Mouse (Mus musculus): ENCODE measurements at regions not wholly inside any gene's neighbourhood (a gene's known extent, or its start where the extent isn't known, plus 50 kb on each side); places are given as distances from the start of the nearest gene placed in this dataset.

DNA sequence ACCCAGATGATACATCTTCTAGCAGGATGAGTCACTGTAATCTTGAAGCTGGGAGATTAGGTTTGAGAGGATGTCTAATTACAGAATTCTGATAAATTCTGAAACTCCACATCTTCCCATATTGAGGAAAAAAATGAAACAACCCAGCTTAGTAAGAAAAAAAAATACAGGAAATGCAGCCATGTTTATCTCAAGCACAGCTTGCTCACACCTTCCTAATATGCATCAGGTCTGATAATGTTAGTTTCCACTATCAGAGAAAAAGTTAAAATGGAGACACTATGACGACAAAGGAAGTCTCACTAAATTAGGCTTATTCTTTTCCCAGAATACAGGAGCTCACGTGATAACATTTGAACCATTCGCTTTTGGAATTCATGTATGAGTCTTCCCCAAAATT lies 111.4 kb upstream of the Thumpd2 start:
- H3K9me3 ChIP-seq (replicated peaks; ENCODE audit: insufficient read depth, low read length), result no peaks in the 10 kb centered on the region
- H3K27ac ChIP-seq (ENCODE audit: control insufficient read depth, low read depth, low read length), result no peak overlapping the region
- peaks cover 0 to 8% of the 10 kb centered on the region in 2 experiments; a peak in 2 of 4 replicates for H3K4me1 ChIP-seq (ENCODE audit: control insufficient read depth in 1 of 2, insufficient read depth in 2 of 2, low read length in 2 of 2)
- H3K79me2 ChIP-seq (ENCODE audit: control insufficient read depth, insufficient read depth, low read length, poor library complexity), result no peaks in the 10 kb centered on the region
- H3K27me3 ChIP-seq (ENCODE audit: control insufficient read depth in 1 of 2, insufficient read depth in 2 of 2, low read length in 2 of 2), result no peaks in the 10 kb centered on the region
- no peak overlapping the region for H3K9ac ChIP-seq (ENCODE audit: control insufficient read depth, low read depth, low read length, poor library complexity, severe bottlenecking)
- DNase-seq (ENCODE audit: low read depth, low spot score), result no peak
- no peak overlapping the region for H3K4me3 ChIP-seq (ENCODE audit: control insufficient read depth in 1 of 2, insufficient read depth in 1 of 2, low read depth in 2 of 2, low read length in 2 of 2)
- H3K36me3 ChIP-seq (ENCODE audit: control insufficient read depth in 1 of 2, insufficient read depth in 2 of 2, low read length in 2 of 2), result peaks cover 0 to 6% of the 10 kb centered on the region in 2 experiments; a peak in 2 of 4 replicates
- TF ChIP-seq GATA1 (IDR thresholded peaks at IDR 0.05; ENCODE audit: low read depth, low read length), result peak; percentile 45; the same call in 1 of the 2 replicates
- peak; percentile 52 to 58; a peak in 3 of 4 replicates for TF ChIP-seq EP300 (IDR thresholded peaks at IDR 0.05; ENCODE audit: low read depth in 1 of 2, low read length in 2 of 2)
- peak; percentile 69 for TF ChIP-seq ZNF384 (IDR thresholded peaks at IDR 0.05; ENCODE audit: low read depth, low read length)
- TF ChIP-seq UBTF (IDR thresholded peaks at IDR 0.05; ENCODE audit: borderline replicate concordance, insufficient read depth, low read depth, low read length), result no peak
- no peak for TF ChIP-seq MYC (IDR thresholded peaks at IDR 0.05; ENCODE audit: low read depth, low read length)
- TF ChIP-seq HCFC1 (IDR thresholded peaks at IDR 0.05; ENCODE audit: low read depth, low read length), result no peak
- no peak for TF ChIP-seq MAFK (IDR thresholded peaks at IDR 0.05; ENCODE audit: borderline replicate concordance, low read depth, low read length)
- TF ChIP-seq RCOR1 (IDR thresholded peaks at IDR 0.05; ENCODE audit: low read depth, low read length), result no peak
- no peak for TF ChIP-seq USF2 (IDR thresholded peaks at IDR 0.05; ENCODE audit: borderline replicate concordance in 1 of 2, insufficient read depth in 1 of 2, low read depth in 1 of 2, low read length in 2 of 2)
- 0 out of 2 replicates have a peak, but pooled peaks have one; percentile 19 for TF ChIP-seq BHLHE40 (IDR thresholded peaks at IDR 0.05; ENCODE audit: borderline replicate concordance, low read depth, low read length)

DNA sequence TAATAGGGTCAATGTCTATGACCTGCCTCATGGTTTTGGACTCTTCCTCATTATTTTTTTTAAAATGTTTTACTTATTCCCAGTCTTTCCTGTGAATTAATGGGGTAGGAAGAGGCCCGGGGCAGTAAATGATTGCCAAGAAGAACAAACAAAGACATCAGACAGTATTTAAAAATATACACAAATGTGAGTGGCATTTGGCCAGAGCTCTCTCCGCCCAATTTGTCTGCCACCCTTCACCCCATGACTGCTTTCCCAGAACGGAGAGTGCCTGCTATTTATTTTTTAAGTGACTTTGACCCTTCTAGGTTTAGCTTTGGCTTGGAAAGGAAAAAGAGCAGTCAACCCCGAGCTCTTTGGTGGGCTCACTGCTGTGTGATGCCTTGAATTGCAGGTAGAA lies 111.0 kb upstream of the Thumpd2 start:
- Histone ChIP-seq H3K36me3 (ENCODE audit: control insufficient read depth in 1 of 2, insufficient read depth in 2 of 2, low read length in 2 of 2) (peaks cover 0 to 6% of the 10 kb centered on the region in 2 experiments; a peak in 2 of 4 replicates), H3K79me2 (ENCODE audit: control insufficient read depth, insufficient read depth, low read length, poor library complexity) (no peaks in the 10 kb centered on the region), H3K27me3 (ENCODE audit: control insufficient read depth in 1 of 2, insufficient read depth in 2 of 2, low read length in 2 of 2) (no peaks in the 10 kb centered on the region), H3K9me3 (replicated peaks; ENCODE audit: insufficient read depth, low read length) (no peaks in the 10 kb centered on the region), H3K27ac (ENCODE audit: control insufficient read depth, low read depth, low read length) (no peak overlapping the region), H3K4me1 (ENCODE audit: control insufficient read depth in 1 of 2, insufficient read depth in 2 of 2, low read length in 2 of 2) (peaks cover 0 to 8% of the 10 kb centered on the region in 2 experiments; a peak in 2 of 4 replicates), H3K4me3 (ENCODE audit: control insufficient read depth in 1 of 2, insufficient read depth in 1 of 2, low read depth in 2 of 2, low read length in 2 of 2) (no peak overlapping the region), H3K9ac (ENCODE audit: control insufficient read depth, low read depth, low read length, poor library complexity, severe bottlenecking) (no peak overlapping the region)
- DNase-seq (ENCODE audit: low read depth, low spot score), result no peak
- TF ChIP-seq ZC3H11A (IDR thresholded peaks at IDR 0.05; ENCODE audit: low read depth, low read length) (no peak), KAT2A (conservative IDR thresholded peaks at IDR 0.05; ENCODE audit: low read depth, low read length) (no peak), ZNF384 (IDR thresholded peaks at IDR 0.05; ENCODE audit: low read depth, low read length) (no peak), CTCF (IDR thresholded peaks at IDR 0.05 in 2 of 3, conservative IDR thresholded peaks at IDR 0.05 in 1 of 3; ENCODE audit: control insufficient read depth in 1 of 3, insufficient read depth in 1 of 3, low read depth in 2 of 3, low read length in 3 of 3, poor library complexity in 1 of 3, severe bottlenecking in 1 of 3) (no peak)

DNA sequence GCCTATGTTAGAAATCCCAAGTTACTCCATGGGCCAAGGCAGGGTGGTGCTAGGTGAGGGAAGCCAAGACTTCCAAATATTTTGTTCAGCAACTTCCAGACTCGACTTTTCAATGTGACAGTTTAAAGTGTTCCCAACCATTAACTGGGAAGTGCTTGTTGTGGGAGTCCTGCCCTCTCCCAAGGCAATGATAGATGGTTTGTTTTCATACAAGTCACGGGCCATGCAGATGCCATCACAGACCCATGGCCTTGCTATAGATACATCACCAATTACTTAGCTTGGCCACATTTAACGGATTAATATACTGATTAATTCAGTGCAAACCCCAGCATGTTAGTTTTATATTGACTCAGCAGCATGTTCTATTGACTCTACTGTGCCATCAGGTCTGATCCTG lies 108.1 kb upstream of the Thumpd2 start:
- DNase-seq (ENCODE audit: low read depth, low spot score), result no peak
- Histone ChIP-seq H3K79me2 (ENCODE audit: control insufficient read depth, insufficient read depth, low read length, poor library complexity) (no peaks in the 10 kb centered on the region), H3K36me3 (ENCODE audit: control insufficient read depth in 1 of 2, insufficient read depth in 2 of 2, low read length in 2 of 2) (peaks cover 0 to 6% of the 10 kb centered on the region in 2 experiments; a peak in 2 of 4 replicates), H3K9me3 (replicated peaks; ENCODE audit: insufficient read depth, low read length) (no peaks in the 10 kb centered on the region), H3K27me3 (ENCODE audit: control insufficient read depth in 1 of 2, insufficient read depth in 2 of 2, low read length in 2 of 2) (no peaks in the 10 kb centered on the region), H3K9ac (ENCODE audit: control insufficient read depth, low read depth, low read length, poor library complexity, severe bottlenecking) (no peak overlapping the region), H3K4me3 (ENCODE audit: control insufficient read depth in 1 of 2, insufficient read depth in 1 of 2, low read depth in 2 of 2, low read length in 2 of 2) (no peak overlapping the region), H3K27ac (ENCODE audit: control insufficient read depth, low read depth, low read length) (no peak overlapping the region), H3K4me1 (ENCODE audit: control insufficient read depth in 1 of 2, insufficient read depth in 2 of 2, low read length in 2 of 2) (peaks cover 0 to 8% of the 10 kb centered on the region in 2 experiments; a peak in 2 of 4 replicates)
- no peak for TF ChIP-seq MYB (IDR thresholded peaks at IDR 0.05; ENCODE audit: low read depth, low read length)
- TF ChIP-seq RCOR1 (IDR thresholded peaks at IDR 0.05; ENCODE audit: low read depth, low read length), result no peak
- TF ChIP-seq RAD21 (IDR thresholded peaks at IDR 0.05; ENCODE audit: low read depth, low read length), result no peak
- no peak for TF ChIP-seq MXI1 (IDR thresholded peaks at IDR 0.05; ENCODE audit: low read depth, low read length)
- TF ChIP-seq POLR2AphosphoS2 (IDR thresholded peaks at IDR 0.05; ENCODE audit: low read length), result no peak
- TF ChIP-seq MAFK (IDR thresholded peaks at IDR 0.05; ENCODE audit: borderline replicate concordance, low read depth, low read length), result no peak
- no peak for TF ChIP-seq TCF12 (IDR thresholded peaks at IDR 0.05; ENCODE audit: low read depth, low read length)
